Mouse (Mus musculus) thymus, adult 2 months (tissue): ENCODE results near the gene Fbxl19.

Experiments used
- CTCF ChIP-seq: fragments of 200-500 bp; IDR thresholded peaks from 2 replicates; pipeline ENCODE4 v1.5.1; 2012; ENCODE audit warnings: mild to moderate bottlenecking, control low read depth, low read length, moderate library complexity, borderline replicate concordance; ENCODE audit not compliant: control insufficient read depth, poor library complexity, insufficient read depth; ENCODE audit errors: extremely low read depth
- POLR2A ChIP-seq: fragments of 200-500 bp; IDR thresholded peaks from 2 replicates; pipeline ENCODE4 v1.6.1; 2012; ENCODE audit warnings: mild to moderate bottlenecking, low read length, control low read depth, moderate library complexity; ENCODE audit not compliant: control insufficient read depth, poor library complexity, insufficient read depth; ENCODE audit errors: extremely low read depth

GRCm38 (mm10) chr7:127801010-127801621 is 56.8 kb downstream of the Fbxl19 start:
- TF ChIP-seq CTCF = no peak
- no peak for TF ChIP-seq POLR2A
